In genomic region chr13:107552165-107552564, GRCm38 (mm10) we compare ENCODE assay signal across 12 mouse cellular contexts.
"Had no signal": no experiment of that assay in that cellular context is flagged by ENCODE, and none has a peak within 500 bp of the region (broad histone marks: within the 10 kb centered on the region; RNA-seq: fewer than 3 reads in every experiment).

No protein-coding gene starts in this region.

- DNase-seq: gastrocnemius, adult 2 months; gastrocnemius, postnatal 10 days; gastrocnemius, postnatal 25 days; heart, adult 2 months; heart, postnatal 4 days; kidney, adult 18-20 months; kidney, adult 8-10 months; kidney, postnatal 10 days; kidney, postnatal 36 days; layer of hippocampus, adult 9-11 months; layer of hippocampus, postnatal 36 days; left cerebral cortex, postnatal 4 days had no signal
